Mouse (Mus musculus): ENCODE measurements around the gene Setd4. TPM values are rescaled to one million over a fixed set of nuclear protein-coding genes. Genes with fewer than 3 reads are reported as not detected.

Gene Setd4
- polyA plus RNA-seq, 1 experiment from 2014 or later: 16.0 TPM

- H3K36me3 ChIP-seq: no peaks in the 10 kb centered on the region
- no peak overlapping the region for H3K4me3 ChIP-seq
- H3K4me2 ChIP-seq: no peak overlapping the region
- H3K9me3 ChIP-seq: no peaks in the 10 kb centered on the region
- no peaks in the 10 kb centered on the region for H3K4me1 ChIP-seq (replicated peaks)
- ATAC-seq (ENCODE audit: low read depth): no peak
- no peak overlapping the region for H3K27ac ChIP-seq (replicated peaks)
- no peak overlapping the region for H3K9ac ChIP-seq
- H3K27me3 ChIP-seq: no peaks in the 10 kb centered on the region
- WGBS: 73% methylated on average over 6 of the region's 6 CpGs
Observed at GRCm38 (mm10) chr16:93535151-93535853, 68.6 kb downstream of the Setd4 start.

Other genes with a start within 250 kb of the Setd4 start
- 151 and 158 TPM in 2 replicates for gene Cbr1, start 1.8 kb upstream of the Setd4 start, polyA plus RNA-seq (2015; fragmentation: Nextera tagmentation; extraction: Ambion mirVana)
- gene Gm5678, start 24.0 kb upstream of the Setd4 start, polyA plus RNA-seq (2015; fragmentation: Nextera tagmentation; extraction: Ambion mirVana): not detected in 2 replicates
- 1.0 and 1.1 TPM in 2 replicates for gene Cbr3, start 79.2 kb upstream of the Setd4 start, polyA plus RNA-seq (2015; fragmentation: Nextera tagmentation; extraction: Ambion mirVana)
- gene Dop1b, start 107.8 kb upstream of the Setd4 start, polyA plus RNA-seq (2015; fragmentation: Nextera tagmentation; extraction: Ambion mirVana): 28.1 and 34.6 TPM in 2 replicates
- gene Morc3, start 228.1 kb upstream of the Setd4 start, polyA plus RNA-seq (2015; fragmentation: Nextera tagmentation; extraction: Ambion mirVana): 29.9 and 31.2 TPM in 2 replicates